Mouse (Mus musculus): ENCODE measurements around the gene Cebpb. TPM values are rescaled to one million over a fixed set of nuclear protein-coding genes. Genes with fewer than 3 reads are reported as not detected.

Cebpb gene
- polyA plus RNA-seq, 1 experiment from 2014 or later, result 0.92 TPM

- Histone ChIP-seq H3K27me3 (ENCODE audit: control insufficient read depth, insufficient read depth, low read length) (no peaks in the 10 kb centered on the region), H3K4me3 (replicated peaks; ENCODE audit: low read length) (no peak overlapping the region), H3K4me2 (ENCODE audit: low read depth, low read length) (no peak overlapping the region), H3K4me1 (ENCODE audit: control insufficient read depth, insufficient read depth, low read length) (peaks cover 10% of the 10 kb centered on the region; the same call in 1 of the 2 replicates), H3K9me3 (replicated peaks; ENCODE audit: control insufficient read depth, low read length) (no peaks in the 10 kb centered on the region), H3K27ac (ENCODE audit: low read length) (no peak overlapping the region), H3K9ac (ENCODE audit: low read length) (no peak overlapping the region), H3K36me3 (ENCODE audit: control insufficient read depth, insufficient read depth, low read length) (0 out of 2 replicates have a peak, but pooled peaks cover 6% of the 10 kb centered on the region)
- ATAC-seq (ENCODE audit: insufficient read depth, low FRiP score), result no peak
- 59% methylated on average over 7 of the region's 7 CpGs for WGBS
Measured at GRCm38 (mm10) chr2:167652694-167653093, 36.0 kb upstream of the Cebpb start.

GRCm38 (mm10) chr2:167654911-167655600 is 33.7 kb upstream of the Cebpb start:
- 0 out of 2 replicates have a peak, but pooled peaks cover 6% of the 10 kb centered on the region for H3K36me3 ChIP-seq (ENCODE audit: control insufficient read depth, insufficient read depth, low read length)
- H3K27me3 ChIP-seq (ENCODE audit: control insufficient read depth, insufficient read depth, low read length), result no peaks in the 10 kb centered on the region
- H3K4me3 ChIP-seq (replicated peaks; ENCODE audit: low read length), result no peak overlapping the region
- no peak overlapping the region for H3K4me2 ChIP-seq (ENCODE audit: low read depth, low read length)
- no peaks in the 10 kb centered on the region for H3K9me3 ChIP-seq (replicated peaks; ENCODE audit: control insufficient read depth, low read length)
- WGBS, result 87% methylated on average over 10 of the region's 10 CpGs
- H3K9ac ChIP-seq (ENCODE audit: low read length), result no peak overlapping the region
- no peak overlapping the region for H3K27ac ChIP-seq (ENCODE audit: low read length)
- ATAC-seq (ENCODE audit: insufficient read depth, low FRiP score), result no peak
- peaks cover 31% of the 10 kb centered on the region for H3K4me1 ChIP-seq (ENCODE audit: control insufficient read depth, insufficient read depth, low read length)

- peak overlapping the region; percentile 51 for H3K27ac ChIP-seq (ENCODE audit: low read length)
- peak overlapping the region; percentile 58 for H3K9ac ChIP-seq (ENCODE audit: low read length)
- peaks cover 39% of the 10 kb centered on the region for H3K4me1 ChIP-seq (ENCODE audit: control insufficient read depth, insufficient read depth, low read length)
- H3K27me3 ChIP-seq (ENCODE audit: control insufficient read depth, insufficient read depth, low read length), result no peaks in the 10 kb centered on the region
- no peaks in the 10 kb centered on the region for H3K9me3 ChIP-seq (replicated peaks; ENCODE audit: control insufficient read depth, low read length)
- no peak for ATAC-seq (ENCODE audit: insufficient read depth, low FRiP score)
- WGBS, result 81% methylated on average over 16 of the region's 16 CpGs
- H3K4me2 ChIP-seq (ENCODE audit: low read depth, low read length), result no peak overlapping the region
- H3K4me3 ChIP-seq (replicated peaks; ENCODE audit: low read length), result no peak overlapping the region
- H3K36me3 ChIP-seq (ENCODE audit: control insufficient read depth, insufficient read depth, low read length), result 0 out of 2 replicates have a peak, but pooled peaks cover 6% of the 10 kb centered on the region
Measured at GRCm38 (mm10) chr2:167656629-167657478, 31.9 kb upstream of the Cebpb start.

- H3K27ac ChIP-seq (ENCODE audit: low read length), result no peak overlapping the region
- H3K4me1 ChIP-seq (ENCODE audit: control insufficient read depth, insufficient read depth, low read length), result peaks cover 45% of the 10 kb centered on the region
- no peaks in the 10 kb centered on the region for H3K9me3 ChIP-seq (replicated peaks; ENCODE audit: control insufficient read depth, low read length)
- ATAC-seq (ENCODE audit: insufficient read depth, low FRiP score), result no peak
- H3K27me3 ChIP-seq (ENCODE audit: control insufficient read depth, insufficient read depth, low read length), result no peaks in the 10 kb centered on the region
- 0 out of 2 replicates have a peak overlapping the region, but pooled peaks have one; percentile 84 for H3K4me2 ChIP-seq (ENCODE audit: low read depth, low read length)
- H3K9ac ChIP-seq (ENCODE audit: low read length), result no peak overlapping the region; the same call in 1 of the 2 replicates
- 88% methylated on average over 4 of the region's 4 CpGs for whole genome bisulfite sequencing
- H3K4me3 ChIP-seq (replicated peaks; ENCODE audit: low read length), result no peak overlapping the region
- 0 out of 2 replicates have a peak, but pooled peaks cover 6% of the 10 kb centered on the region for H3K36me3 ChIP-seq (ENCODE audit: control insufficient read depth, insufficient read depth, low read length)
Measured at GRCm38 (mm10) chr2:167657973-167658372, 30.7 kb upstream of the Cebpb start.

- Histone ChIP-seq H3K4me3 (replicated peaks; ENCODE audit: low read length) (peak overlapping the region; percentile 87), H3K27me3 (ENCODE audit: control insufficient read depth, insufficient read depth, low read length) (no peaks in the 10 kb centered on the region), H3K27ac (ENCODE audit: low read length) (peak overlapping the region; percentile 91), H3K4me2 (ENCODE audit: low read depth, low read length) (peak overlapping the region; percentile 84), H3K36me3 (ENCODE audit: control insufficient read depth, insufficient read depth, low read length) (0 out of 2 replicates have a peak, but pooled peaks cover 6% of the 10 kb centered on the region), H3K9ac (ENCODE audit: low read length) (peak overlapping the region; percentile 91), H3K9me3 (replicated peaks; ENCODE audit: control insufficient read depth, low read length) (no peaks in the 10 kb centered on the region), H3K4me1 (ENCODE audit: control insufficient read depth, insufficient read depth, low read length) (peaks cover 45% of the 10 kb centered on the region)
- WGBS, result 57% methylated on average over 11 of the region's 11 CpGs
- ATAC-seq (ENCODE audit: insufficient read depth, low FRiP score), result no peak
Measured at GRCm38 (mm10) chr2:167658712-167659111, 30.0 kb upstream of the Cebpb start.

GRCm38 (mm10) chr2:167659177-167659846 is 29.4 kb upstream of the Cebpb start:
- peak overlapping the region; percentile 91 for H3K9ac ChIP-seq (ENCODE audit: low read length)
- H3K4me1 ChIP-seq (ENCODE audit: control insufficient read depth, insufficient read depth, low read length), result peaks cover 45% of the 10 kb centered on the region
- no peaks in the 10 kb centered on the region for H3K27me3 ChIP-seq (ENCODE audit: control insufficient read depth, insufficient read depth, low read length)
- H3K4me2 ChIP-seq (ENCODE audit: low read depth, low read length), result peak overlapping the region; percentile 84
- 57% methylated on average over 10 of the region's 10 CpGs for WGBS
- ATAC-seq (ENCODE audit: insufficient read depth, low FRiP score), result no peak
- H3K27ac ChIP-seq (ENCODE audit: low read length), result peak overlapping the region; percentile 91
- H3K36me3 ChIP-seq (ENCODE audit: control insufficient read depth, insufficient read depth, low read length), result 0 out of 2 replicates have a peak, but pooled peaks cover 2% of the 10 kb centered on the region
- no peaks in the 10 kb centered on the region for H3K9me3 ChIP-seq (replicated peaks; ENCODE audit: control insufficient read depth, low read length)
- peak overlapping the region; percentile 87 for H3K4me3 ChIP-seq (replicated peaks; ENCODE audit: low read length)

- Histone ChIP-seq H3K9me3 (replicated peaks; ENCODE audit: control insufficient read depth, low read length) (no peaks in the 10 kb centered on the region), H3K4me1 (ENCODE audit: control insufficient read depth, insufficient read depth, low read length) (peaks cover 45% of the 10 kb centered on the region), H3K4me2 (ENCODE audit: low read depth, low read length) (peak overlapping the region; percentile 84), H3K4me3 (replicated peaks; ENCODE audit: low read length) (peak overlapping the region; percentile 87), H3K9ac (ENCODE audit: low read length) (peak overlapping the region; percentile 91), H3K27ac (ENCODE audit: low read length) (peak overlapping the region; percentile 91), H3K36me3 (ENCODE audit: control insufficient read depth, insufficient read depth, low read length) (no peaks in the 10 kb centered on the region), H3K27me3 (ENCODE audit: control insufficient read depth, insufficient read depth, low read length) (no peaks in the 10 kb centered on the region)
- no peak for ATAC-seq (ENCODE audit: insufficient read depth, low FRiP score)
- 21% methylated on average over 13 of the region's 13 CpGs for WGBS
Measured at GRCm38 (mm10) chr2:167659847-167660610, 28.7 kb upstream of the Cebpb start.

- peaks cover 45% of the 10 kb centered on the region for H3K4me1 ChIP-seq (ENCODE audit: control insufficient read depth, insufficient read depth, low read length)
- no peak for ATAC-seq (ENCODE audit: insufficient read depth, low FRiP score)
- H3K9ac ChIP-seq (ENCODE audit: low read length), result peak overlapping the region; percentile 91
- H3K27ac ChIP-seq (ENCODE audit: low read length), result peak overlapping the region; percentile 91
- WGBS, result 1% methylated on average over 12 of the region's 12 CpGs
- H3K4me3 ChIP-seq (replicated peaks; ENCODE audit: low read length), result peak overlapping the region; percentile 87
- H3K9me3 ChIP-seq (replicated peaks; ENCODE audit: control insufficient read depth, low read length), result no peaks in the 10 kb centered on the region
- no peaks in the 10 kb centered on the region for H3K27me3 ChIP-seq (ENCODE audit: control insufficient read depth, insufficient read depth, low read length)
- H3K4me2 ChIP-seq (ENCODE audit: low read depth, low read length), result peak overlapping the region; percentile 84
- H3K36me3 ChIP-seq (ENCODE audit: control insufficient read depth, insufficient read depth, low read length), result no peaks in the 10 kb centered on the region
Measured at GRCm38 (mm10) chr2:167660611-167660971, 28.1 kb upstream of the Cebpb start.
